Mouse (Mus musculus) fat pad, adult 2 months (tissue): Measurements from ENCODE around the gene Clasp2.

Source experiments
- DNase-seq: peaks from one replicate; pipeline ENCODE4 v3.0.0-alpha.2; 2011; ENCODE audit warnings: low read depth, low spot score; ENCODE audit errors: extremely low read depth

Gene Clasp2

GRCm38 (mm10) chr9:113930534-113931374 lies 189.5 kb downstream of the Clasp2 start, which contains the start of gene Ubp1:
TSS of gene Ubp1 (plus strand) at chr9:113930934.
- peak; percentile 98 for DNase-seq

- no peak for DNase-seq
Measured at GRCm38 (mm10) chr9:113931375-113932099, 190.3 kb downstream of the Clasp2 start.

- DNase-seq, result peak; percentile 86
Measured at GRCm38 (mm10) chr9:113932100-113932470, 190.8 kb downstream of the Clasp2 start.

GRCm38 (mm10) chr9:113932501-113932900 lies 191.2 kb downstream of the Clasp2 start:
- no peak for DNase-seq

GRCm38 (mm10) chr9:113935638-113936037 lies 194.4 kb downstream of the Clasp2 start:
- DNase-seq, result no peak

GRCm38 (mm10) chr9:113939063-113939850 lies 198.0 kb downstream of the Clasp2 start:
- no peak for DNase-seq

- DNase-seq, result no peak
Measured at GRCm38 (mm10) chr9:113941103-113941805, 200.0 kb downstream of the Clasp2 start.

GRCm38 (mm10) chr9:113943372-113943771 lies 202.1 kb downstream of the Clasp2 start:
- no peak for DNase-seq

- peak; percentile 88 for DNase-seq
Measured at GRCm38 (mm10) chr9:113947216-113947615, 205.9 kb downstream of the Clasp2 start.

- DNase-seq, result no peak
Measured at GRCm38 (mm10) chr9:113957777-113958176, 216.5 kb downstream of the Clasp2 start.

- no peak for DNase-seq
Measured at GRCm38 (mm10) chr9:113963718-113964117, 222.4 kb downstream of the Clasp2 start.

GRCm38 (mm10) chr9:113964415-113964814 lies 223.1 kb downstream of the Clasp2 start:
- DNase-seq, result no peak

GRCm38 (mm10) chr9:113966838-113967237 lies 225.6 kb downstream of the Clasp2 start:
- DNase-seq, result no peak

- DNase-seq, result no peak
Measured at GRCm38 (mm10) chr9:113968967-113969366, 227.7 kb downstream of the Clasp2 start.
